Mouse (Mus musculus): ENCODE data around the gene Ntm. TPM values are rescaled to one million over a fixed set of nuclear protein-coding genes. Genes with fewer than 3 reads are reported as not detected.

The Ntm gene
- polyA plus RNA-seq, 1 experiment: 5.4 TPM

- Histone ChIP-seq H3K36me3 (ENCODE audit: control insufficient read depth, insufficient read depth, low read length) (no peaks in the 10 kb centered on the region), H3K27me3 (ENCODE audit: control insufficient read depth, insufficient read depth, low read length) (no peaks in the 10 kb centered on the region), H3K4me1 (ENCODE audit: control insufficient read depth, insufficient read depth, low read length) (no peaks in the 10 kb centered on the region), H3K27ac (ENCODE audit: control insufficient read depth, insufficient read depth, low read depth, low read length) (no peak overlapping the region), H3K4me3 (ENCODE audit: control insufficient read depth, low read depth, low read length) (no peak overlapping the region)
- TF ChIP-seq CTCF (IDR thresholded peaks at IDR 0.05; ENCODE audit: control insufficient read depth, insufficient read depth, insufficient replicate concordance, low read depth, low read length) (no peak), POLR2A (IDR thresholded peaks at IDR 0.05; ENCODE audit: control insufficient read depth, low read depth, low read length) (no peak)
Measured at GRCm38 (mm10) chr9:29578226-29578625, 384.7 kb downstream of the Ntm start.

- H3K27ac ChIP-seq (ENCODE audit: control insufficient read depth, insufficient read depth, low read depth, low read length): no peak overlapping the region
- H3K36me3 ChIP-seq (ENCODE audit: control insufficient read depth, insufficient read depth, low read length): no peaks in the 10 kb centered on the region
- no peak overlapping the region for H3K4me3 ChIP-seq (ENCODE audit: control insufficient read depth, low read depth, low read length)
- no peaks in the 10 kb centered on the region for H3K27me3 ChIP-seq (ENCODE audit: control insufficient read depth, insufficient read depth, low read length)
- H3K4me1 ChIP-seq (ENCODE audit: control insufficient read depth, insufficient read depth, low read length): no peaks in the 10 kb centered on the region
- TF ChIP-seq CTCF (IDR thresholded peaks at IDR 0.05; ENCODE audit: control insufficient read depth, insufficient read depth, insufficient replicate concordance, low read depth, low read length) (no peak), POLR2A (IDR thresholded peaks at IDR 0.05; ENCODE audit: control insufficient read depth, low read depth, low read length) (no peak)
Measured at GRCm38 (mm10) chr9:29576051-29576533, 386.8 kb downstream of the Ntm start.

- no peaks in the 10 kb centered on the region for H3K27me3 ChIP-seq (ENCODE audit: control insufficient read depth, insufficient read depth, low read length)
Measured at GRCm38 (mm10) chr9:29574548-29574947, 388.4 kb downstream of the Ntm start.

GRCm38 (mm10) chr9:29568571-29568970 is 394.4 kb downstream of the Ntm start:
- TF ChIP-seq CTCF (IDR thresholded peaks at IDR 0.05; ENCODE audit: control insufficient read depth, insufficient read depth, insufficient replicate concordance, low read depth, low read length) (no peak), POLR2A (IDR thresholded peaks at IDR 0.05; ENCODE audit: control insufficient read depth, low read depth, low read length) (no peak)
- Histone ChIP-seq H3K4me3 (ENCODE audit: control insufficient read depth, low read depth, low read length) (no peak overlapping the region), H3K27ac (ENCODE audit: control insufficient read depth, insufficient read depth, low read depth, low read length) (no peak overlapping the region), H3K36me3 (ENCODE audit: control insufficient read depth, insufficient read depth, low read length) (no peaks in the 10 kb centered on the region), H3K27me3 (ENCODE audit: control insufficient read depth, insufficient read depth, low read length) (no peaks in the 10 kb centered on the region), H3K4me1 (ENCODE audit: control insufficient read depth, insufficient read depth, low read length) (no peaks in the 10 kb centered on the region)

More at GRCm38 (mm10) chr9:29574548-29574947, 388.4 kb downstream of the Ntm start:
- no peak overlapping the region for H3K27ac ChIP-seq (ENCODE audit: control insufficient read depth, insufficient read depth, low read depth, low read length)
- TF ChIP-seq POLR2A (IDR thresholded peaks at IDR 0.05; ENCODE audit: control insufficient read depth, low read depth, low read length): no peak
- no peak for TF ChIP-seq CTCF (IDR thresholded peaks at IDR 0.05; ENCODE audit: control insufficient read depth, insufficient read depth, insufficient replicate concordance, low read depth, low read length)
- no peaks in the 10 kb centered on the region for H3K36me3 ChIP-seq (ENCODE audit: control insufficient read depth, insufficient read depth, low read length)
- H3K4me1 ChIP-seq (ENCODE audit: control insufficient read depth, insufficient read depth, low read length): no peaks in the 10 kb centered on the region
- no peak overlapping the region for H3K4me3 ChIP-seq (ENCODE audit: control insufficient read depth, low read depth, low read length)

DNA sequence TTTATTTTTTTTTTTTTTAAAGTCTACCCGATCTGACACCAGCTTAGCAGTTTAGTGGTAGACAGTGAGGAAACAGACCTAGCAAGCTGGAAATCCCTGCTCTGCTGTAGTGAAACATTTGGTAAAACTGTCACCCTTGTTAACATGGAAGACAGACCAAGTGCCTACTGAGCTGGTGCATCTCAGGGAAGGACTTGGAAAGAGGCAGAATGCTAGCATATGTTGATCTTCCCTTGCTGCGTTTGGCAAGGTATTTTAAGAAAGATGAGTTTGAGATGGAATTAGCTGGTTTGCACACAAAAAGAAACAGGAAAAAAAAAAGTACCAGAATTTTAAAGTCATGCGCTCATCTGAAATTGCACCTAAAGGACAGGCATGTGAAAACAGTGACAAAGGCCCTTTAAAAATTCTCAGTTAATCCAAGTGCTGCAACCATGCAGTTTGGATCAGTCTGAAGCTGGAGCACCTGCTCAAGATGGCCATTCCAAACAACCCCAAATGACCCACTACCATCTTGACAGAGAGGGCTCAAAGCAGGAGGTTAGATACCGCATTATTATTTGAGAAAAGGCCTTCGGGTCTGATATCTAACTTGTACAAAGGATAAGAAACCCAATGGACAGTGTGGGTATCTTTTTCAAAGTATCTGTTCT is 400.4 kb downstream of the Ntm start:
- Histone ChIP-seq H3K4me1 (ENCODE audit: control insufficient read depth, insufficient read depth, low read length) (no peaks in the 10 kb centered on the region), H3K4me3 (ENCODE audit: control insufficient read depth, low read depth, low read length) (no peak overlapping the region), H3K36me3 (ENCODE audit: control insufficient read depth, insufficient read depth, low read length) (no peaks in the 10 kb centered on the region), H3K27me3 (ENCODE audit: control insufficient read depth, insufficient read depth, low read length) (no peaks in the 10 kb centered on the region), H3K27ac (ENCODE audit: control insufficient read depth, insufficient read depth, low read depth, low read length) (no peak overlapping the region)
- no peak for TF ChIP-seq CTCF (IDR thresholded peaks at IDR 0.05; ENCODE audit: control insufficient read depth, insufficient read depth, insufficient replicate concordance, low read depth, low read length)

DNA sequence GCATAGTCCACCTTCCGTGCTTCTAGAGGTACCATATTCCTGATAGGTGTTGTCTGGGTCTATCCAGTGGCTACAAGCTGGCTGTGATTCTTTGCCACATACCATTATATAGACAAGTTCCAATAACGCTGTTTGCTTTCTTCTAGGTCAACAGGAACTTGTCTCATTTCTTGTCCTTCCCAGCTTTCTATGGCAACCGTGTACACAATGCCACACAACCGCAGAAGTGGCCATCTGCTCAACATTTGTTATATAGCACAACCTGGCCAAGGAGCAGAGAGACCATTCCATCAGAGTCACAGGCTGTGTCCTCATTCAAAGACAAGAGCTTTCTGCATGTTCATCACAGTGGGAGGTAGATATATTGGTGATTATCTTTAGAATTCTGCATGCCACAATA is 404.0 kb downstream of the Ntm start:
- no peaks in the 10 kb centered on the region for H3K4me1 ChIP-seq (ENCODE audit: control insufficient read depth, insufficient read depth, low read length)
- H3K27me3 ChIP-seq (ENCODE audit: control insufficient read depth, insufficient read depth, low read length): no peaks in the 10 kb centered on the region
- no peak overlapping the region for H3K27ac ChIP-seq (ENCODE audit: control insufficient read depth, insufficient read depth, low read depth, low read length)
- H3K4me3 ChIP-seq (ENCODE audit: control insufficient read depth, low read depth, low read length): no peak overlapping the region
- no peaks in the 10 kb centered on the region for H3K36me3 ChIP-seq (ENCODE audit: control insufficient read depth, insufficient read depth, low read length)
- TF ChIP-seq CTCF (IDR thresholded peaks at IDR 0.05; ENCODE audit: control insufficient read depth, insufficient read depth, insufficient replicate concordance, low read depth, low read length) (no peak), POLR2A (IDR thresholded peaks at IDR 0.05; ENCODE audit: control insufficient read depth, low read depth, low read length) (no peak)

DNA sequence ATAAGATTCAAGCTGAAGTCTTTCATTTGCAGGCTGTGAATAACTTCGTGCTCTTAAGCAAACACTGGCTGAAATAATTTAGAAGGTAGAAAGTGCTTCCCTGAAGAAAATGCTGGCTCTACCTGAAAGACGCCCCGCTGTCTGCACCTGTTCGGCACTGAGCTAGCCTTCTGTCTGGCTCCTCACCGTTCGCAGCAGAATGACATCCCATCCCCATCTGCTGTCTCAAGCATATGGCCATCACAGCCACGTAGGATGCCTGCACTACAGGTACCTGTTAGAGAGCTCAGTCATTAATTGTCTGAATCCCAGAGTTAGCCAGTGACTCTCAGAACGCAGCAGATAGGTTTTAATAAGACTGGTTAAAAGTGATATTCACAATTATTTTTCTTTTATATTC is 412.4 kb downstream of the Ntm start:
- H3K27ac ChIP-seq (ENCODE audit: control insufficient read depth, insufficient read depth, low read depth, low read length): no peak overlapping the region
- H3K4me3 ChIP-seq (ENCODE audit: control insufficient read depth, low read depth, low read length): no peak overlapping the region
- no peaks in the 10 kb centered on the region for H3K27me3 ChIP-seq (ENCODE audit: control insufficient read depth, insufficient read depth, low read length)
- no peaks in the 10 kb centered on the region for H3K36me3 ChIP-seq (ENCODE audit: control insufficient read depth, insufficient read depth, low read length)
- TF ChIP-seq POLR2A (IDR thresholded peaks at IDR 0.05; ENCODE audit: control insufficient read depth, low read depth, low read length): no peak
- TF ChIP-seq CTCF (IDR thresholded peaks at IDR 0.05; ENCODE audit: control insufficient read depth, insufficient read depth, insufficient replicate concordance, low read depth, low read length): no peak
- no peaks in the 10 kb centered on the region for H3K4me1 ChIP-seq (ENCODE audit: control insufficient read depth, insufficient read depth, low read length)
